Mouse (Mus musculus) hindbrain, embryonic 11.5 days (tissue): Measurements from ENCODE around the gene Rpl24. TPM values are rescaled to one million over a fixed set of nuclear protein-coding genes. Genes with fewer than 3 reads are reported as not detected.

Source experiments
- ATAC-seq: fragments of 200-750 bp; cut with Nextera tagmentation; 2 replicates; pipeline ENCODE4 v1.8.0; 2017; ENCODE audit warnings: mild to moderate bottlenecking, moderate TSS enrichment, moderate library complexity; ENCODE audit not compliant: low FRiP score
- DNase-seq: peaks from one replicate; pipeline ENCODE4 v3.0.0-alpha.2; 2015; ENCODE audit warnings: low spot score
- H3K27ac ChIP-seq: fragments of 300-500 bp; sonication (generic); 2 replicates; pipeline ENCODE4 v1.5.1; 2014; ENCODE audit warnings: mild to moderate bottlenecking, low read depth, low read length
- H3K27me3 ChIP-seq: fragments of 300-500 bp; sonication (generic); 2 replicates; pipeline ENCODE4 v1.6.1; 2014; ENCODE audit warnings: mild to moderate bottlenecking, low read length, moderate library complexity, mixed read lengths; ENCODE audit not compliant: control insufficient read depth, insufficient read depth
- H3K36me3 ChIP-seq: fragments of 300-500 bp; sonication (generic); 2 replicates; pipeline ENCODE4 v1.6.1; 2014; ENCODE audit warnings: mild to moderate bottlenecking, low read length, moderate library complexity, mixed read lengths; ENCODE audit not compliant: control insufficient read depth, insufficient read depth
- H3K4me1 ChIP-seq: fragments of 300-500 bp; sonication (generic); replicated peaks from 2 replicates; pipeline ENCODE4 v1.6.1; 2014; ENCODE audit warnings: low read length, mixed read lengths; ENCODE audit not compliant: control insufficient read depth, insufficient read depth
- H3K4me2 ChIP-seq: fragments of 300-500 bp; sonication (generic); replicated peaks from 2 replicates; pipeline ENCODE4 v1.6.1; 2014; ENCODE audit warnings: mild to moderate bottlenecking, low read depth, low read length
- H3K4me3 ChIP-seq: fragments of 300-500 bp; sonication (generic); 2 replicates; pipeline ENCODE4 v1.5.1; 2014; ENCODE audit warnings: low read depth, low read length
- H3K9ac ChIP-seq: fragments of 300-500 bp; sonication (generic); 2 replicates; pipeline ENCODE4 v1.6.1; 2014; ENCODE audit warnings: low read depth, low read length
- H3K9me3 ChIP-seq: fragments of 300-500 bp; sonication (generic); 2 replicates; pipeline ENCODE4 v1.6.1; 2016; ENCODE audit warnings: low read length; ENCODE audit not compliant: control insufficient read depth
- WGBS: fragments of 180-500 bp; shearing (Covaris S2); extraction: QIAGEN DNeasy Blood & Tissue Kit; methylation state at CpG from one replicate; pipeline ENCODE4 v1.1.7; 2014; 5-methylcytosine and 5-hydroxymethylcytosine counted together
- polyA plus RNA-seq: library from polyadenylated mRNA; unstranded; fragments of >200 nt; fragmentation: Nextera tagmentation; extraction: Ambion mirVana; gene quantifications from 2 replicates; pipeline ENCODE4 v1.2.1, GENCODE M21; 2014

Rpl24 gene
- polyA plus RNA-seq, 1 experiment from 2014 or later, result 791 TPM

DNA sequence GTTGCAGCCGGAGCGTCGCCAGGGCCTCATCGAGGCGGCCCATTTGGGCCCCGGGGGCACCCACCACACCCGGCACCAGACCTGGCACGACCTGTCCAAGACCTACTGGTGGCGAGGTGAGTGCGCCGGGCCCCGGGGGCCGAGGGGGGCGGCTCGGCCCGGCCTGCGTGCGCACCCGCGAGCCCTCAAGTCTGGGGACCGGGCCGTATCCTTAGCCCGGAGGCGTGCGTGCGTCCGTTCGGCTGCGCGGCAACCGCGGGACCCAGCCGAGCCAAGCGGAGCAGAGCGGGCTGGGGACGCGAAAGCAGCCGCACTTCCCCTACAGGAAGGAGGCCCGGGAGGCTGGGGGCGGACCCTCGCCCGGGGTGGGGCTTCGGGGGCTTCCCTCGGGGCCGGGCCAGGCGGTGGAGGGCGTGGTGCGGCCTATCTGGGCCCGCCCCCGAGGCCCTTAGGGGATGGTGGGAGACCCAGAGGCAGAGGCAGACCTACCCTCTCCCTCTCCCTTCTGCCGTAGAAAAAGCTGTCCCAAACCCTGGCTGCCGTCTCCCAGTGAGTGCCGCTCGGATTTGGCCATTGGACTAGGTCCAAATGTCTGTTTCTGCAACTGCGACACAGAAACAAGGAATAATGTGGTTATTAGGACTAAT lies 8.3 kb downstream of the Rpl24 start:
- Histone ChIP-seq H3K27ac (peak overlapping the region; percentile 76), H3K4me3 (peak overlapping the region; percentile 75), H3K4me2 (peak overlapping the region; percentile 80), H3K9ac (peak overlapping the region; percentile 72), H3K36me3 (peaks cover 8% of the 10 kb centered on the region), H3K9me3 (no peaks in the 10 kb centered on the region), H3K4me1 (peaks cover 5% of the 10 kb centered on the region; the same call in 1 of the 2 replicates), H3K27me3 (no peaks in the 10 kb centered on the region)
- DNase-seq, result peak; percentile 88
- ATAC-seq, result peak; percentile 79
- WGBS, result under 1% methylated on average over 54 of the region's 55 CpGs

GRCm38 (mm10) chr16:55974903-55975285 lies 8.8 kb downstream of the Rpl24 start:
- Histone ChIP-seq H3K27me3 (no peaks in the 10 kb centered on the region), H3K9me3 (no peaks in the 10 kb centered on the region), H3K4me3 (peak overlapping the region; percentile 75), H3K36me3 (peaks cover 6% of the 10 kb centered on the region), H3K9ac (peak overlapping the region; percentile 72), H3K4me1 (peaks cover 5% of the 10 kb centered on the region; the same call in 1 of the 2 replicates), H3K27ac (peak overlapping the region; percentile 76; the same call in 1 of the 2 replicates), H3K4me2 (peak overlapping the region; percentile 80)
- 14% methylated on average over 14 of the region's 14 CpGs for WGBS
- DNase-seq (no peak), ATAC-seq (0 out of 2 replicates have a peak, but pooled peaks have one; percentile 0)

DNA sequence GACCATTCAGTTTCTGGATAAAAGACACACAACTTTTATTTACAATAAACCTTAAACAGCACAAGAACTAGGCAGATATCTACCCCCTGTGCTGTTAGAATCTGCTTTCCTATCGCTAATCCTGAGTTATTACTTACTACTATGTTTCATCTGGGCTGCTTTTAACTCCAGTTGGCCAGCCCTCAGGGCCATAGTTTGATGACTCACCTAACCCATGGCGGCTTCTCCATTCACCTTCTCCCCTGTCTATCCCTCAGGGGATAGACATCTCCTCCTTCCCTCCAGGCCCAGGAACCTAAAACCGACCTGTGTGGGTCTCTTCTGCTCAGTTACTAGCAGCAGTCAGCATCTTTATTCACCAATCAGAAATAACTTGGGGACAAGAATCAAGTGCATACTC lies 19.9 kb downstream of the Rpl24 start:
- no peaks in the 10 kb centered on the region for H3K27me3 ChIP-seq
- no peaks in the 10 kb centered on the region for H3K4me1 ChIP-seq
- H3K9ac ChIP-seq, result no peak overlapping the region
- H3K27ac ChIP-seq, result no peak overlapping the region
- no peak overlapping the region for H3K4me3 ChIP-seq
- H3K9me3 ChIP-seq, result no peaks in the 10 kb centered on the region
- ATAC-seq (no peak), DNase-seq (no peak)
- H3K36me3 ChIP-seq, result peaks cover 2% of the 10 kb centered on the region; the same call in 1 of the 2 replicates
- H3K4me2 ChIP-seq, result no peak overlapping the region
- WGBS, result 91% methylated on average over 3 of the region's 3 CpGs

- H3K36me3 ChIP-seq, result no peaks in the 10 kb centered on the region
- no peaks in the 10 kb centered on the region for H3K9me3 ChIP-seq
- DNase-seq, result no peak
- 96% methylated on average over 4 of the region's 4 CpGs for WGBS
- H3K9ac ChIP-seq, result no peak overlapping the region
- no peak overlapping the region for H3K4me3 ChIP-seq
- no peak overlapping the region for H3K4me2 ChIP-seq
- H3K4me1 ChIP-seq, result no peaks in the 10 kb centered on the region
- H3K27ac ChIP-seq, result no peak overlapping the region
- no peak for ATAC-seq
- H3K27me3 ChIP-seq, result no peaks in the 10 kb centered on the region
These were observed 24.2 kb downstream of the Rpl24 start for GRCm38 (mm10) chr16:55990311-55990710.

DNA sequence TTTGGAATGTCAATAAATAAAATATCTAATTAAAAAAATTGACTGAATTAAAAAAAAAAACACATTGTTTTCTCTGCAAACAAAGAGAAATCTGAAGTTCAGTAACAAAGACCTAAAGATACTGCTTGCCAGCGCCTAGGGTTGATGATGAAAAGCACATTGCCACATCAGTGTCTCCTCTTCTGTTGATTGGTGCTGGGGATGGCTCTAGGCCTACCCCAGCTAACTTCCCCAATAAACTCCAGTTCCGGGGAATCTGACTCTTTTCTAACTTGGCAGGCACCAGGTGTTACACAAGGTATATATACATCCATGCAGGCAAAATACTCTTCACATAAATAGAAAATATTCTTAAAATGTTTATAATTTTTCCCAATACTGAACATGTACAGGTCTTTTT lies 28.2 kb downstream of the Rpl24 start:
- Histone ChIP-seq H3K27me3 (no peaks in the 10 kb centered on the region), H3K4me2 (no peak overlapping the region), H3K9ac (no peak overlapping the region), H3K9me3 (no peaks in the 10 kb centered on the region), H3K27ac (no peak overlapping the region), H3K36me3 (no peaks in the 10 kb centered on the region), H3K4me3 (no peak overlapping the region), H3K4me1 (no peaks in the 10 kb centered on the region)
- ATAC-seq, result no peak
- WGBS, result 88% methylated on average over 2 of the region's 2 CpGs
- DNase-seq, result no peak

DNA sequence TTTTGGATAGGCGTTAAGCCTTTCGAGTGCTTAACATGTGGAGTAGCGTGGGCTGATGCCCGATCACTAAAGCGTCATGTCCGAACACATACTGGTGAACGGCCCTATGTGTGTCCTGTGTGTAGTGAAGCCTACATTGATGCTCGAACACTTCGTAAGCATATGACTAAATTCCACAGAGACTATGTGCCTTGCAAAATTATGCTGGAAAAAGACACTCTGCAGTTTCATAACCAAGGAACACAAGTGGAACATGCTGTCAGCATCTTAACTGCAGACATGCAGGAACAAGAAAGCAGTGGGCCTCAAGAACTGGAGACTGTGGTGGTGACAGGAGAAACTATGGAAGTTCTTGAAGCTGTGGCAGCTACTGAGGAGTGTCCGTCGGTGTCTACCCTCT lies 40.7 kb downstream of the Rpl24 start:
- Histone ChIP-seq H3K9me3 (no peaks in the 10 kb centered on the region), H3K27me3 (no peaks in the 10 kb centered on the region), H3K4me2 (no peak overlapping the region), H3K27ac (no peak overlapping the region), H3K9ac (no peak overlapping the region), H3K4me3 (no peak overlapping the region), H3K36me3 (peaks cover 10% of the 10 kb centered on the region; the same call in 1 of the 2 replicates), H3K4me1 (no peaks in the 10 kb centered on the region)
- no peak for DNase-seq
- no peak for ATAC-seq
- 94% methylated on average over 11 of the region's 11 CpGs for WGBS

DNA sequence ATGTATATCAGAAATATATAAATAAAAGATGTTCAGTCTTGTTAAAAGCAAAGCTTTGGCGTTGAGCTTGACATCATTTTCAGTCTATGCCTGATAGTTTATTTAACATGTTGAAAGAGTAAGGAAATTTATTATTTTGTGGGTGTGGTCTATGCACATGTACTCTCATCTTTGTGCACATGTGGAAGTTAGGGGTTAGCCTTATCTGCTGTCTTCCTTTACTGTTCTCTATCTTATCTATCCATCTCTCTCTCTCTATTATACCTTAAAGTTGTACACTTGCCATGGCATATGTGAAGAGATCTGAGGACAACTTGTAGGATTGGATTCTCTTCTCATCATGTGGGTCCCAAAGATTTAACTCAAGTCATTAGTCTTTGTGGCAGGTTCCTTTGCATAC lies 42.8 kb downstream of the Rpl24 start:
- ATAC-seq (no peak), DNase-seq (no peak)
- Histone ChIP-seq H3K36me3 (peaks cover 5% of the 10 kb centered on the region; the same call in 1 of the 2 replicates), H3K9ac (no peak overlapping the region), H3K4me2 (no peak overlapping the region), H3K27me3 (no peaks in the 10 kb centered on the region), H3K27ac (no peak overlapping the region), H3K4me3 (no peak overlapping the region), H3K4me1 (no peaks in the 10 kb centered on the region), H3K9me3 (no peaks in the 10 kb centered on the region)
- 98% methylated on average over 1 of the region's 1 CpGs for WGBS

GRCm38 (mm10) chr16:56012789-56013743 lies 47.0 kb downstream of the Rpl24 start:
- WGBS, result 88% methylated on average over 10 of the region's 10 CpGs
- peaks cover 8% of the 10 kb centered on the region for H3K36me3 ChIP-seq

More at GRCm38 (mm10) chr16:56012789-56013743, 47.0 kb downstream of the Rpl24 start:
- no peak overlapping the region for H3K9ac ChIP-seq
- no peaks in the 10 kb centered on the region for H3K4me1 ChIP-seq
- no peak overlapping the region for H3K4me2 ChIP-seq
- H3K27ac ChIP-seq, result no peak overlapping the region
- ATAC-seq (peak; percentile 54; the same call in 1 of the 2 replicates), DNase-seq (no peak)
- H3K27me3 ChIP-seq, result no peaks in the 10 kb centered on the region
- no peak overlapping the region for H3K4me3 ChIP-seq
- H3K9me3 ChIP-seq, result no peaks in the 10 kb centered on the region
